Mouse (Mus musculus): ENCODE measurements around the gene Cdc42se1.

DNA sequence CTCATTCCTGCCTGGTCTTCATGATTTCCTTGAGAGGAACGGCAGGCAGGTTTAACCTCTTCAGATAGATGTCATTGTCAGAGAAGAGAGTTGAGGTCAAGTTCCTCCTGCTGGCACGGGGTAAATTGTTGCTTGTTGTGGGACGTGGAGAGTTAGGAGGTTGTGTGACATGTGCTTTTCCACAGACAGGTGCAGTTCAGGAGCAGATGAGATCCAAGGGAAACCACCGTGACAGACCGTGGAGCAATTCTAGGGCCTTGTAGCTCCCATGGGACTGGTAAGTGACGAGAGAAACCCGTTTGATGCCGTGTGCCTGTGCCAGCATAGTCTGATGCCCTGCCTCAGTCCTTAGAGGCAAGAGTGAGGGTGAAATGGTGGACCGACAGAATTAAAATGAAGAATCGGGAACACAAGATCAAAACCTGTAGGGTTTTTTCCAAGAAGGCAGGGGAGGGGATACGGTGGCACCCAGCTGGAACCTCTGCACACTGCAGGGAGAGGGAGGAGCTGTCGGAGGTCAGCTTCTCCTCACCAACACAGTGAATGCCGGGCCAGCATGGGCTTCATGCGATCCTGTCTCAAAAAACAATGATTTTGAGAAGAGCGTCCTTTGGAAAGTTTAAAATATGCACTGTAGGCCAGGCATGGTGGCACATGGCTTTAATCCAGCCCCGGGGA is 4.9 kb downstream of the Cdc42se1 start:
- TF ChIP-seq CTCF (IDR thresholded peaks at IDR 0.05) = no peak
- TF ChIP-seq POLR2A (IDR thresholded peaks at IDR 0.05; ENCODE audit: insufficient read depth, low read depth, low read length) = no peak
